Mouse (Mus musculus) megakaryocyte, embryonic 14.5 days (primary cell): Measurements from ENCODE around the gene Pgap2. TPM values are rescaled to one million over a fixed set of nuclear protein-coding genes. Genes with fewer than 3 reads are reported as not detected.

Source experiments
- H3K27me3 ChIP-seq: replicated peaks from 2 replicates; pipeline ENCODE3; 2012; ENCODE audit warnings: inconsistent platforms
- H3K36me3 ChIP-seq: replicated peaks from 2 replicates; pipeline ENCODE3; 2012; ENCODE audit warnings: low read length, inconsistent platforms, mixed read lengths
- H3K4me1 ChIP-seq: 2 replicates; pipeline ENCODE4 v1.6.1; 2012; ENCODE audit warnings: inconsistent platforms
- H3K4me3 ChIP-seq: replicated peaks from 2 replicates; pipeline ENCODE3; 2012; ENCODE audit warnings: moderate library complexity, mild to moderate bottlenecking, inconsistent platforms
- H3K9me3 ChIP-seq: 2 replicates; pipeline ENCODE4 v1.6.1; 2012; ENCODE audit warnings: inconsistent platforms
- FLI1 ChIP-seq: IDR thresholded peaks from 2 replicates; pipeline ENCODE4 v1.6.1; 2012; ENCODE audit warnings: low read length, inconsistent platforms, mixed read lengths
- GATA1 ChIP-seq: IDR thresholded peaks from 3 replicates; pipeline ENCODE4 v1.6.1; 2012; ENCODE audit warnings: mixed read lengths, low read length, inconsistent platforms, borderline replicate concordance
- polyA plus RNA-seq: library from polyadenylated mRNA; stranded (reverse); fragments of >175 nt; gene quantifications from 2 replicates; pipeline ENCODE4 v1.2.3, GENCODE M21; 2012; ENCODE audit warnings: low replicate concordance; ENCODE audit not compliant: insufficient read depth

The Pgap2 gene
- polyA plus RNA-seq, 1 experiment = 17.3 TPM

DNA sequence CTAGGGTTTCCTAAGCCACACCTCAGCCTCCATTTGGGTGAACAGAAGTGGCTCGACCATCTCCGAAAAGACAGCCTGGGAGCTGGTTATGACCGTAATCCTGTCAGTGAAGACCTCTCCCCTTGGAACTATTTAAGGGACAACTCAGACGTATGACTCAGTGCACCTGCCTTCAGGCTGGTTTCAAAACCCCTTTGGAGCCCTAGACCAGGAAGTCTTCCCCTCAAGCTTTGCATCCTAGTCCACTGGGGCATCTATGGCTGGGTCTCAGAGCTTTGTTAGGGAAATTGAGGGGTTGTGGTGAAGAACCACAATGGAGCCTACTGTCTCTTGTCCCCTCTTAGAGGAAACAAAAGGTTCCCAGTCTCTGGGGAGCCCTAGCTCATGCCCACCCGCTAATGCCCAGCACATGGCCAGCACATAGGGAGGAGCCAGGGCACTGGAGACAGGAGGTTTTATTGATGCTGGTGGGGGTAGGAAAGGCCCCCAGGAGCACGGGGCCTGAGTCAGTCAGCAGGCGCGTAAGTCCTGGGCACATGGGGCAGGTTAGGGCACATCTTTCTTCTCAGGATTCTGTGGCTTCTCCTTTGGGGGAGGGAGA is 28.8 kb downstream of the Pgap2 start:
- Histone ChIP-seq H3K36me3 (peaks cover 92% of the 10 kb centered on the region), H3K4me3 (no peak overlapping the region), H3K9me3 (no peaks in the 10 kb centered on the region), H3K27me3 (no peaks in the 10 kb centered on the region), H3K4me1 (peaks cover 69% of the 10 kb centered on the region)
- no peak for TF ChIP-seq FLI1
- no peak for TF ChIP-seq GATA1

DNA sequence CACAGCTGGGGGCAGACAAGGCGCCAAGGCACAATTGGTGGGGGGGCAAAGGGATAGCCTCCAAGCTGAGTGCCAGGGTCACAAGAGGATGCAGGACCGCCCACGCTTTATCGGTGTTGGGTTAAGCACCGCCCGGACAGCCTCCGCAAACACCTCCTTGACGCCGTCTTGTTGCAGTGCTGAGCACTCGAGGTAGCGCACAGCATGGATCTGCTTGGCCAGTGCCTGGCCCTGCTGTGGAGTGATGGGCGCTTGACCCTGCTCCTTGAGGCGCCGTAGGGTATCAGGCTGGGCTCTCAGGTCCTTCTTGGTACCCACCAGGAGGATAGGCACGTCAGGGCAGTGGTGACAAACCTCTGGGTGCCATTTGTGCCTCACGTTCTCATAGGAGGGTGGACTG is 29.6 kb downstream of the Pgap2 start:
- Histone ChIP-seq H3K9me3 (no peaks in the 10 kb centered on the region), H3K36me3 (peaks cover 98% of the 10 kb centered on the region), H3K4me1 (peaks cover 73% of the 10 kb centered on the region)

DNA sequence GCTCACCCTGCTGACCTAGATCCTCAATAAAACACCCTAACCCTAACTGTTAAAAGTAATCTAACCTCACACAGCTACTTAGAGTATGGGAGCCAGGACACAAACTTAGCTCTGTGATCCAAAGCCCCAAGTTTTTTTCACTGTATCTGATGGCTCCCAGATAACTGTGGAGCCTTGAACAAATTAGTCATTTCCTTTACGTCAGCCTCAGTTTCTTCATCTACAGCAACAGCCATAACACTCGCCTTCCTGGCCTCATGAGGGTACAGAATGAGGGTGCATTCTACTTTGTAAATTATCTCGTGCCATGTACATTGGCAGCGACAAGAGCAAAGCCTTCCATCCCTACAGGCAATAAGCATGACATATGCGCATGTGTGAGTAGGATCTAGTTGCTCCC is 32.4 kb downstream of the Pgap2 start:
- Histone ChIP-seq H3K4me1 (peaks cover 85% of the 10 kb centered on the region), H3K36me3 (peaks cover 92% of the 10 kb centered on the region), H3K4me3 (peak overlapping the region; percentile 78), H3K27me3 (no peaks in the 10 kb centered on the region), H3K9me3 (no peaks in the 10 kb centered on the region)
- TF ChIP-seq GATA1 (no peak), FLI1 (no peak)

More for the DNA sequence above, 29.6 kb downstream of the Pgap2 start:
- H3K27me3 ChIP-seq = no peaks in the 10 kb centered on the region
- TF ChIP-seq GATA1 (no peak), FLI1 (no peak)
- H3K4me3 ChIP-seq = peak overlapping the region; percentile 8

DNA sequence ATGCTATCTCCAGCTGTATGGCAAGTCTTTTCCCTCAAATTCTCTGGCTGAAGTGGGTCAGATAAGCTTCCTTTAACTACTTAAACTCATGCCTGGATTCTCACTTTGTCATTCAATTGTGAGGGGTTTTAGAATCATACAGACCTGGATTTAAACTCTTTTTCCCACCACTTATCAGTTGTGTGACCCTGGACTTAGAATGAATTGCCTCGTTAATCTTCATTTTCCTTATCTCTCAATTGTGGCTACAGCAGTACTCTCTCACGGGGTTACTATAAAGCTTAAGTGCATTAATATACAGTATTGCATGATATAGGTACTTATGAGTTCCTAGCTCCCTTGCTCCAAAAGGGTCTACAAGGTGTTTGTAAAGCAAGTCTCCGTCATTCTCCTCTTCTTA is 32.9 kb downstream of the Pgap2 start:
- TF ChIP-seq GATA1 (no peak), FLI1 (no peak)
- Histone ChIP-seq H3K9me3 (no peaks in the 10 kb centered on the region), H3K27me3 (no peaks in the 10 kb centered on the region), H3K4me3 (peak overlapping the region; percentile 48), H3K4me1 (peaks cover 86% of the 10 kb centered on the region), H3K36me3 (peaks cover 91% of the 10 kb centered on the region)

DNA sequence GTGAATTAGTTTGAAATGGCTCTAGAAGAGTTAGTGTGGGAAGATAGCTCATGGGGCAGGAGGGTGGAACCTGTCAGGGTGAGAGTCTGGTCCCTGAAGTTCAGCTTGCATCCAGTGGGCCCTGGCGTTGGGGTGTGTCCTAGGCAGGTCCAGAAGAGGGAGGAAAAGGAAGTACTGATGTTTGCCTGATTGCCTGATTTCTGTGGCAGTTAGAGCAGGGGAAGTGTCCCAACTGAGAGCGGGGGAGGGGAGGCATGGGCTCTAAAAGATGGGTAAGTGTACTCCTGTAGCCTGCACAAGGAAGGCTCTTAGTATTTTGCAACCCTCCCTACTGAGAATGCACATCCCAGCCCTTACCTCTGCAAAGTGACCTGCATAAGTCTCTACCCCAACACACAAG is 33.9 kb downstream of the Pgap2 start:
- TF ChIP-seq FLI1 = no peak
- TF ChIP-seq GATA1 = no peak
- Histone ChIP-seq H3K27me3 (no peaks in the 10 kb centered on the region), H3K9me3 (no peaks in the 10 kb centered on the region), H3K4me1 (peaks cover 91% of the 10 kb centered on the region), H3K36me3 (peaks cover 82% of the 10 kb centered on the region), H3K4me3 (peak overlapping the region; percentile 74)

DNA sequence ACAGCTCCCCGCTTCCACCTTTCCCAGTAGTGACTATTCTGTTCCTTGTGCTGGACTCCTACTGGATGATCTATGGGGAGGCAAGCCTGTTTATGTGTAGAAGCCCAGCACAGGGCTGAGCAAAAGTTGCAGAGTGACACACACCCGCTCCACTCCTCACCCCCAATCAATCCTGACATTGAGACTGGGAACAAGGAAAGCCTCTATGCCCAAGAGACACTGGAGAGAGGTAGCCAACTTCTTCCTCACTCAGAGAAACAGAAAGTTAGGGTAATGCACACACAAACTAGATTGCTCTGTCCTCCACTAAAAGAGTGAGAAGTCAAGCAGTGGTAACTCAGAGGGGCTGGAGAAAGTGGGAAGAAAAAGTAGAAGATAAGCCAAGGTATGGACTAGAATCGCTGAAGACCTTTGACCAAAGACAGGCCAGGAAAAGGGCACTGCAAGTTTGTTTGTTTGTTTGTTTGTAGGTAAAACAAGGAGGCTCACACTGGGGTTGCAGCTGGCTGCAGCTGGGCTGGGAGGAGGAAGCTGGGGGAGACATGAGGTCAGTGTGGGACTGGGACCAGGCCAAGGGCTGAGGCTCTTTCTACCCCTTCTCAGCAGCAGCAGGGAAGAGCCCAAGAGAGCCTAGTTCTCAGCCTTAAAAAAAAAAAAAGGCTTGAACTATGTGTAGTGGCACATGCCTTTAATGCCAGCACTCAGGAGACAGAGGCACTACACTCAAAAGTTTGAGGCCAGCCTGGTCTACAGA is 35.0 kb downstream of the Pgap2 start:
- TF ChIP-seq FLI1 (no peak), GATA1 (no peak)
- no peaks in the 10 kb centered on the region for H3K9me3 ChIP-seq
- H3K27me3 ChIP-seq = no peaks in the 10 kb centered on the region
- H3K36me3 ChIP-seq = peaks cover 71% of the 10 kb centered on the region
- H3K4me3 ChIP-seq = peak overlapping the region; percentile 78
- peaks cover 85% of the 10 kb centered on the region for H3K4me1 ChIP-seq

DNA sequence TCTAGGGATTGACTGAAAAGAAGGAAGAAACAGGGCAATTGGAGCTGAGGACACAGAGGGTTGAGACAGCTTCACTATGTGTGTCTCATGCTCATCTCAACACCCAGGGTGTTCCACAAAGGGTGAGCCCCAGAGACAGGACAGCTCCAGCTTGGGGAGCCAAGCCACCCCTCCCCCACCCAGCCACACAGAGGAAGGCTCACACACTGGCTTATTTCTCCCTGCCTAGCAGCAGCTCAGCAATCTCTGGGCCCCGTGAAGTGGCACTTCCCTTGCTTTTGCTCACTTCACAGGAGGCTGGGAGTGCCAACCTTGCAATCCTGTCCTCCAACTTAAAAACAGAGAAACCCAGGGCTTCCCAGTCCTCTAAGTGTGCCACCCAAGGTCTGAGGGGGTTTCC is 35.8 kb downstream of the Pgap2 start:
- Histone ChIP-seq H3K4me3 (peak overlapping the region; percentile 96), H3K9me3 (no peaks in the 10 kb centered on the region), H3K4me1 (peaks cover 83% of the 10 kb centered on the region), H3K36me3 (peaks cover 63% of the 10 kb centered on the region), H3K27me3 (no peaks in the 10 kb centered on the region)
- TF ChIP-seq GATA1 (no peak), FLI1 (no peak)

DNA sequence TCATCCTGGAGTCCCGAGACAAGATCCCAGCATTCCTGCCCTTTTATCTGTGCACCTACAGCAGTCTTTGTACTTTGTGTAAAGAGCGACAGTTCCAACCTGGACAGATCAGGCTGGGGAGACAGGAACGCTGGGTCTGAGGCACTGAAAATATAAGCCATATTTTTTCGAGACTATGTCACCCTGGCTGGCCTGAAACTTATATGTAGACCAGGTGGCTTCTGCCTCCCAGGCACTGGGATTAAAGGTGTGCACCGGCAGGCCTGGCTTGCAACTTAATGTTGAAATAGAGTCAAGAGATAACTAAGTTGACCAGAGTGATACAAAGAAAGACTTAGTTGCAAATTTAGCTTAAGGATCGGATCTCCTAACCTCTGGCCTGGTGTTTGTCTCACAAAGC is 36.3 kb downstream of the Pgap2 start:
- Histone ChIP-seq H3K4me1 (peaks cover 82% of the 10 kb centered on the region), H3K27me3 (no peaks in the 10 kb centered on the region), H3K9me3 (no peaks in the 10 kb centered on the region), H3K4me3 (peak overlapping the region; percentile 96), H3K36me3 (peaks cover 58% of the 10 kb centered on the region)
- TF ChIP-seq GATA1 (no peak), FLI1 (no peak)

DNA sequence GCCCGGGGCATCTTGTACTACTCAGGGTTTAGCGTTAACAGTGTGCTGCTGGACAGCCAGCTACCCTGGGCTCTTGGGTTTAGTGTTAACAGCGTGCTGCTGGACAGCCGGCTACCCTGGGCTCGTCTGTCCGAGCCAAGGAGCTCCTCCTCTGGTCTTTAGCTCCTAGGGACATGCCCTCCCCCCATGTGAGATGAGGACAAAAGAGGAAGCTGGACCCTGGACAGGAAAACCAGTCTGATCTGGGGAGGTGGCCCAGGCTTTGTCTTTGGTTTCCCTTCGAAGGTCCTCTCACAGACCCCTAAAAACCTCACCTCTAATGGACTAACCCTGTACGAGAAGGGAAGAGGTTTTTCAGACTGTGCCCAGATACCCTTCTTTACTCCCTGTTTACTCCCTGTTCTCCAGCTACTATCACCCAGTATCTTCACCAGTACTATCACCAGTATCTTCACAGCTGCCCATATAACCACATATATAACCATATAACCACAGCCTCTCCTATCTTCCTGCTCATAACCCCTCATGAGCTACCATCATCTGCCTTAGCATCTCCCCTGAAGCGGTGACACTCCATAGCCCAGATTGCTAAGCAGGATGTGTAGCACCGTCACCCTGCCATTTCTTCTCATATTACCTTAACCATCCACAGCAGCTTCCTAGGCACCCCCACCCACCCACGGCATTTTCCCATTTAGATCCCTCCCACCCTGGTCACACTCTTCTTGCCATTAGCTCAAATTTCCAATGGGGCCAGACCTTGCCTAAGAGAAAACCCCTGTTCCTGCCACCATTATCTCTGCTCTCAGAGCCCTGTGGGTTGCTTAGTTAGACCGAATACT is 37.2 kb downstream of the Pgap2 start:
- peaks cover 82% of the 10 kb centered on the region for H3K4me1 ChIP-seq
- no peaks in the 10 kb centered on the region for H3K9me3 ChIP-seq
- no peaks in the 10 kb centered on the region for H3K27me3 ChIP-seq
- peaks cover 50% of the 10 kb centered on the region for H3K36me3 ChIP-seq
- TF ChIP-seq FLI1 (no peak), GATA1 (no peak)
- H3K4me3 ChIP-seq = peak overlapping the region; percentile 96
